In the genomic region with DNA sequence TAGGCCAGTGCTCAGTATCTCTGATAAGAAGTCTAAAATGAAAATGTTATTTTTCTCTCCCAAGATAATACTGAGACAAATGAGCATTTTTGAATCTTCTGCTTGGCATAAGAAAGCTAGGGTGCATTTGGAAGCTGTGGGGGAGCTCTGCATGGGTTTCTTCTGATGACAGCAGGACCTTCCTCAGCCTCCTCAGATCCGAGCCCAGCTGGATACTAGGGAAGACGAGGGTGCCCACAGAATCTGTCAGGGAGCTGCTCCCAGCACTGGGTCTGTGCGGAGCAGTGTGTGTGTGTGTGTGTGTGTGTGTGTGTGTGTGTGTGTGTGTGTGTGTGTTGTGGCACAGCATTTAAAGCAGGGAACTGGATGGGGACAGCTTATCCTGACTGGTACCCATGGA, we compare ENCODE assay signal across 18 mouse cellular contexts.
A peak's percentile ranks its signal among the peaks of the same experiment; 100 is the strongest.
DNase-seq lines count a peak whose midpoint lies in the region.
"Had no signal": no experiment of that assay in that cellular context is flagged by ENCODE, and none has a peak within 500 bp of the region (broad histone marks: within the 10 kb centered on the region; RNA-seq: fewer than 3 reads in every experiment).

No protein-coding gene starts in this region.

- DNase-seq in frontal cortex, postnatal 36 days (ENCODE audit: low spot score in 2 of 2): peak; percentile 18 to 20
- DNase-seq in frontal cortex, postnatal 10 days (ENCODE audit: low spot score in 2 of 2): no peak
- peak; percentile 19 for DNase-seq in layer of hippocampus, adult 9-11 months
- no peak for DNase-seq in layer of hippocampus, postnatal 36 days
- DNase-seq in right cerebral cortex, adult 18-20 months: peak; percentile 36
- DNase-seq in right cerebral cortex, postnatal 25 days: no peak
- DNase-seq in Muller cell, postnatal 12 days (ENCODE audit: inconsistent ontology term): no peak
- DNase-seq: adrenal gland, adult 2 months; adrenal gland, postnatal 36 days; B cell, adult 2 months; heart, postnatal 14 days; kidney, adult 8-10 months; kidney, postnatal 4 days; lung, embryonic 14.5 days; lung, postnatal 14 days; midbrain, embryonic 14.5 days; retina, postnatal 1 day; thymus, postnatal 4 days had no signal

Comparison
In these comparisons a context has a peak if more than half of its experiments do, and no peak if none do; other contexts are left out.
1. DNase-seq: peak in frontal cortex, postnatal 36 days (2 of 2), layer of hippocampus, adult 9-11 months (single experiment) and right cerebral cortex, adult 18-20 months (single experiment); none in frontal cortex, postnatal 10 days (0 of 2), layer of hippocampus, postnatal 36 days (0 of 2), right cerebral cortex, postnatal 25 days (single experiment) and Muller cell, postnatal 12 days (single experiment).